Mouse (Mus musculus) heart, embryonic 14.5 days (tissue): ENCODE results near the gene Gfod2. TPM values are rescaled to one million over a fixed set of nuclear protein-coding genes. Genes with fewer than 3 reads are reported as not detected.
A peak's percentile ranks its signal among the peaks of the same experiment; 100 is the strongest.

Experiments used
- ATAC-seq: fragments of 200-750 bp; cut with Nextera tagmentation; 2 replicates; pipeline ENCODE4 v1.8.0; 2017; ENCODE audit warnings: low read depth, moderate TSS enrichment; ENCODE audit not compliant: insufficient number of reproducible peaks, insufficient read depth, low FRiP score
- H3K27ac ChIP-seq, 2 experiments: fragments of 200-500 bp in 1 of 2; fragments of 300-500 bp in 1 of 2; sonication (generic) in 1 of 2; replicated peaks in 1 of 2; 2 replicates each; pipeline ENCODE4 v1.5.1; 2012 to 2014; ENCODE audit warnings: low read depth in 2 of 2, low read length in 2 of 2, control low read depth in 1 of 2, mild to moderate bottlenecking in 1 of 2, mixed read lengths in 1 of 2; ENCODE audit not compliant: control insufficient read depth in 1 of 2, insufficient read depth in 1 of 2
- H3K27me3 ChIP-seq: fragments of 300-500 bp; sonication (generic); 2 replicates; pipeline ENCODE4 v1.6.1; 2014; ENCODE audit warnings: mild to moderate bottlenecking, low read length, control low read depth; ENCODE audit not compliant: control insufficient read depth, insufficient read depth
- H3K36me3 ChIP-seq: fragments of 300-500 bp; sonication (generic); 2 replicates; pipeline ENCODE4 v1.6.1; 2014; ENCODE audit warnings: mild to moderate bottlenecking, control low read depth, low read length, mixed read lengths; ENCODE audit not compliant: control insufficient read depth, insufficient read depth
- H3K4me1 ChIP-seq, 2 experiments: fragments of 200-500 bp in 1 of 2; fragments of 300-500 bp in 1 of 2; sonication (generic) in 1 of 2; 2 replicates each; pipeline ENCODE4 v1.6.1; 2012 to 2014; ENCODE audit warnings: low read length in 2 of 2, control low read depth in 1 of 2, mixed read lengths in 1 of 2; ENCODE audit not compliant: control insufficient read depth in 2 of 2, insufficient read depth in 2 of 2
- H3K4me2 ChIP-seq: fragments of 300-500 bp; sonication (generic); 2 replicates; pipeline ENCODE4 v1.6.1; 2014; ENCODE audit warnings: mild to moderate bottlenecking, low read length
- H3K4me3 ChIP-seq, 2 experiments: fragments of 200-500 bp in 1 of 2; fragments of 300-500 bp in 1 of 2; sonication (generic) in 1 of 2; 2 replicates each; pipeline ENCODE4 v1.5.1; 2012 to 2014; ENCODE audit warnings: low read length in 2 of 2, mild to moderate bottlenecking in 2 of 2, control low read depth in 1 of 2, low read depth in 1 of 2, moderate library complexity in 1 of 2; ENCODE audit not compliant: control insufficient read depth in 1 of 2, insufficient read depth in 1 of 2
- H3K9ac ChIP-seq: fragments of 300-500 bp; sonication (generic); 2 replicates; pipeline ENCODE4 v1.6.1; 2014; ENCODE audit warnings: mild to moderate bottlenecking, low read length
- H3K9me3 ChIP-seq: fragments of 300-500 bp; sonication (generic); 2 replicates; pipeline ENCODE4 v1.6.1; 2016; ENCODE audit warnings: low read length, control low read depth; ENCODE audit not compliant: control insufficient read depth
- WGBS: fragments of 180-500 bp; shearing (Covaris S2); extraction: QIAGEN DNeasy Blood & Tissue Kit; methylation state at CpG from one replicate; pipeline ENCODE4 v1.1.7; 2014; 5-methylcytosine and 5-hydroxymethylcytosine counted together
- polyA plus RNA-seq: library from polyadenylated mRNA; unstranded; fragments of >200 nt; fragmentation: Nextera tagmentation; extraction: Ambion mirVana; gene quantifications from 2 replicates; pipeline ENCODE4 v1.2.1, GENCODE M21; 2014

The Gfod2 gene
- polyA plus RNA-seq, 1 experiment from 2014 or later = 6.8 TPM

DNA sequence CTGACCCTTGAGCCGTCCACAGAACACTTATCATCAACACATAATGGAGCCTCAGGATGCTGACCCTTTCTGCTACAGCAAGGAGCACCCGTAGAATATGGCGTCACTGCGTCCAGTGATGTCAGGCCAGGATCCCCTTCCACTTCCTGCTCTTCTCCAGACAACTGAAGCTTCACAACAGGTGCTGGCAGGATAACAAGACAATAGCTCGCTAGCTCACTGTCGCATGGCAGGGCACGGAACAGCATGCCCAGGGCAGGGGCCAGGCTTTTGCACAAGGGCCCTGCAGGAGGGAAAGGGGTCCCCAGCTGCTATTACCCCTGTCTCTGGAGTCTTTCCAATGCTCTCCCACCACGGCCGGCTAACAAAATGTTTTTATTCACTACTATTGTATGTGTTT is 35.6 kb downstream of the Gfod2 start:
- H3K27me3 ChIP-seq = no peaks in the 10 kb centered on the region
- no peak for ATAC-seq
- H3K36me3 ChIP-seq = peaks cover 17% of the 10 kb centered on the region
- H3K9ac ChIP-seq = no peak overlapping the region
- no peak overlapping the region for H3K4me2 ChIP-seq
- peaks cover 0 to 1% of the 10 kb centered on the region in 2 experiments; a peak in 1 of 4 replicates for H3K4me1 ChIP-seq
- H3K9me3 ChIP-seq = no peaks in the 10 kb centered on the region
- H3K27ac ChIP-seq = no peak overlapping the region
- H3K4me3 ChIP-seq = no peak overlapping the region
- WGBS = 84% methylated on average over 9 of the region's 9 CpGs

GRCm38 (mm10) chr8:105719637-105720036 is 38.8 kb downstream of the Gfod2 start:
- Histone ChIP-seq H3K27me3 (no peaks in the 10 kb centered on the region), H3K36me3 (peaks cover 21% of the 10 kb centered on the region), H3K4me1 (no peaks in the 10 kb centered on the region), H3K9ac (no peak overlapping the region), H3K4me2 (no peak overlapping the region), H3K27ac (no peak overlapping the region), H3K9me3 (no peaks in the 10 kb centered on the region), H3K4me3 (no peak overlapping the region)
- ATAC-seq = no peak
- 87% methylated on average over 4 of the region's 4 CpGs for WGBS

- 91% methylated on average over 15 of the region's 15 CpGs for WGBS
- no peak overlapping the region for H3K4me2 ChIP-seq
These were observed 42.0 kb downstream of the Gfod2 start for GRCm38 (mm10) chr8:105716302-105716945.

DNA sequence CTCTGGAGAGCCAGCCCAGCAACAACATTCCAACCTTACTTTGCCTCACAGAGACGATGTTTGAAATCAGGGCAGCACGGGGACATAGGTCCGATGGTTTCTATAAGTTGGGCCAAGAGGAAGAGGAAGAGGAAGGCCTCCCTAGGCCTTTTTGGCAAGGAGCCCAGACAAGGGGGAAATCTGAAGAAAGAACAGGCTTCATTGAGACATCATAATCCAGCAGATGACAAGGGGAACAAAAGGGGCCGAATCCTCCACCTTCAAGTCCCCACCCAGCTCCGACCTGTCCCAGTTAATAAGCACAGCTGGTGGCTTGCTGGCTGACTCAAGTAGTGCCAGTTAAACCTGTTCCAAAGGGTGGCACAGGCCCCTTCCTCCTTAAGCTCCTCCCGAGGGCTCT is 43.4 kb downstream of the Gfod2 start:
- WGBS = 62% methylated on average over 6 of the region's 6 CpGs
- H3K27ac ChIP-seq = peak overlapping the region in 1 of 2 experiments; percentile 44; a peak in 1 of 4 replicates
- no peak for ATAC-seq
- no peaks in the 10 kb centered on the region for H3K9me3 ChIP-seq
- H3K4me1 ChIP-seq = no peaks in the 10 kb centered on the region
- no peak overlapping the region for H3K4me3 ChIP-seq
- H3K4me2 ChIP-seq = no peak overlapping the region
- H3K9ac ChIP-seq = no peak overlapping the region
- 0 out of 2 replicates have a peak, but pooled peaks cover 10% of the 10 kb centered on the region for H3K36me3 ChIP-seq
- H3K27me3 ChIP-seq = no peaks in the 10 kb centered on the region

More at GRCm38 (mm10) chr8:105716302-105716945, 42.0 kb downstream of the Gfod2 start:
- H3K9ac ChIP-seq = no peak overlapping the region
- 0 out of 2 replicates have a peak, but pooled peaks cover 10% of the 10 kb centered on the region for H3K36me3 ChIP-seq
- no peak overlapping the region for H3K4me3 ChIP-seq
- H3K27ac ChIP-seq = no peak overlapping the region
- H3K9me3 ChIP-seq = no peaks in the 10 kb centered on the region
- H3K4me1 ChIP-seq = no peaks in the 10 kb centered on the region
- no peak; the same call in 1 of the 2 replicates for ATAC-seq
- no peaks in the 10 kb centered on the region for H3K27me3 ChIP-seq

GRCm38 (mm10) chr8:105714139-105714538 is 44.3 kb downstream of the Gfod2 start:
- no peaks in the 10 kb centered on the region for H3K9me3 ChIP-seq
- no peaks in the 10 kb centered on the region for H3K4me1 ChIP-seq
- no peaks in the 10 kb centered on the region for H3K27me3 ChIP-seq
- H3K27ac ChIP-seq = peak overlapping the region in 1 of 2 experiments; percentile 25; a peak in 1 of 4 replicates
- 11% methylated on average over 3 of the region's 3 CpGs for WGBS
- 0 out of 2 replicates have a peak, but pooled peaks cover 10% of the 10 kb centered on the region for H3K36me3 ChIP-seq
- H3K4me3 ChIP-seq = no peak overlapping the region
- H3K4me2 ChIP-seq = no peak overlapping the region
- ATAC-seq = no peak
- no peak overlapping the region for H3K9ac ChIP-seq

DNA sequence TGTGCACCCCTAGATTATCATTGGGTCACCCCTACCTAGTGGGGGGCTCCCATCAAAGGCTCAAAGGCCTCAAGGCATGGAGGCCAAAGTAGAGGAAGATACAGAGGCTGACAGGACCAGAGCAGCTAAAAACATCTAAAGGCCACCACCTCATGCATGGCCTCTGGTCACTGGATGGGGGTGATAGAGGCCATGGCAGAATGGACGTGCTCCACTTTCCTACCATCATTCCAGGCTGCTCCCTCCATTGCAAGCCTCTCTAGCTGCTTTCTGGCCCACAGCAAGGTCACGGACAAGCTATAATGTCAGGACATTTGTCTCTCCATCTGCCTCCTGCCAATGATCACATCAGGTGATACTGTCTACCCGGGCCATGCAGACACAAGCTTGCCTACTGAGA is 46.2 kb downstream of the Gfod2 start:
- ATAC-seq = no peak
- H3K9me3 ChIP-seq = no peaks in the 10 kb centered on the region
- WGBS = 71% methylated on average over 3 of the region's 3 CpGs
- H3K4me3 ChIP-seq = no peak overlapping the region
- no peaks in the 10 kb centered on the region for H3K27me3 ChIP-seq
- H3K36me3 ChIP-seq = 0 out of 2 replicates have a peak, but pooled peaks cover 10% of the 10 kb centered on the region
- H3K27ac ChIP-seq = no peak overlapping the region
- H3K4me2 ChIP-seq = no peak overlapping the region
- peaks cover 2 to 4% of the 10 kb centered on the region in 2 experiments; a peak in 1 of 4 replicates for H3K4me1 ChIP-seq
- no peak overlapping the region for H3K9ac ChIP-seq

DNA sequence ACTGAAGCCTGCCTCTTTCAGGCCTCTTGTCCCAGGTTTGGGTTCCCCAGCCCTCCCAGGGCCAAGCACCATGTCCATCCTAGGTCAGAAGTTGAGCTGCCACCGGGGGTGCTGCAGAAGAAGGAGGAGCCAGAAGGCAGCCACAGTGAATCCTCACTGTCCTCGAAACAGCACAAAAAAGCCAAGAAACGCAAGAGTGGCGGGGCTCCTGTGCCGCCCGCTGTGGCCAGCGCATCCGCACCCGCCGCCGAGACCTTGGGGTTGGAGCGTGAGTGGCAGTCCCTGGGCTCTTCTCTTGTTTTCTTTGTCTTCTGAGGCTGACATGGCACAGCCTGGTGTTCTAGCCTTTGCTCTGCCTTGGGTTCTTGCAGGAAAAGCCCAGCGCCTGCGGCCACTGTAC is 49.1 kb downstream of the Gfod2 start:
- no peak overlapping the region for H3K9ac ChIP-seq
- H3K9me3 ChIP-seq = no peaks in the 10 kb centered on the region
- peaks cover 2 to 8% of the 10 kb centered on the region in 2 experiments; a peak in 1 of 4 replicates for H3K4me1 ChIP-seq
- ATAC-seq = no peak
- H3K27me3 ChIP-seq = no peaks in the 10 kb centered on the region
- WGBS = 71% methylated on average over 14 of the region's 14 CpGs
- H3K27ac ChIP-seq = no peak overlapping the region
- H3K4me3 ChIP-seq = no peak overlapping the region
- no peaks in the 10 kb centered on the region for H3K36me3 ChIP-seq
- H3K4me2 ChIP-seq = no peak overlapping the region
